Comparison of ENCODE assay signal across 24 mouse cellular contexts in the genomic region with DNA sequence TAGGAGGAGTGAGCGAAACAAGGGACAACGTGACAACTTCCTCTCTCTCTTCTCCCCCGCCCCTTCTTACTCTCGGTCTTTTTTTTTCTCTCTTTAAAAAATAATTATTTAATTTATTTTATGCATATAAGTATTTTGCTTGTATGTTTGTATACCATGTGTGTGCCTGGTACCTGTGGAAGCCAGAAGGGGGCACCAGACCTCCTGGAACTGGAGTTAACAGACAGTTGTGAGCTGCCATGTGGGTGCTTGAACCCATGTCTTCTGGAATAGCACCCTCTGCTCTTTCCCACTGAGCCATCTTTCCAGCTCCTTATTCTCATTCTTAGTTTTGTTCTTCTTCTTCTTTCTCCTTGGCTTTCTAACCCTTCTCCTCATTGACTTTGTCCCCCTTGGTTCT. TPM values are rescaled to one million over a fixed set of nuclear protein-coding genes. Genes with fewer than 3 reads are reported as not detected.
DNase-seq lines count a peak whose midpoint lies in the region; ATAC-seq and TF ChIP-seq lines count a peak whose summit lies in the region.
"Had no signal": no experiment of that assay in that cellular context is flagged by ENCODE, and none has a peak within 500 bp of the region (broad histone marks: within the 10 kb centered on the region; RNA-seq: fewer than 3 reads in every experiment).

No protein-coding gene starts in this region.

- H3K4me1 ChIP-seq in liver, embryonic 14.5 days (replicated peaks; ENCODE audit: control insufficient read depth in 2 of 2, insufficient read depth in 2 of 2, low read length in 1 of 2) = peaks cover 10 to 22% of the 10 kb centered on the region in 2 experiments
- peaks cover 33% of the 10 kb centered on the region for H3K4me1 ChIP-seq in liver, embryonic 12.5 days

- no peaks in the 10 kb centered on the region for H3K27me3 ChIP-seq in liver, embryonic 14.5 days (ENCODE audit: control insufficient read depth, insufficient read depth, low read length)
- no peaks in the 10 kb centered on the region for H3K27me3 ChIP-seq in liver, embryonic 12.5 days (replicated peaks)
- H3K27me3 ChIP-seq: liver, embryonic 15.5 days had no signal

- no peaks in the 10 kb centered on the region for H3K36me3 ChIP-seq in liver, embryonic 14.5 days (replicated peaks; ENCODE audit: control insufficient read depth, insufficient read depth, low read depth)
- no peaks in the 10 kb centered on the region for H3K36me3 ChIP-seq in liver, embryonic 12.5 days
- H3K36me3 ChIP-seq: forebrain, embryonic 10.5 days; heart, embryonic 15.5 days; hindbrain, embryonic 10.5 days; limb, embryonic 12.5 days; liver, embryonic 15.5 days had no signal

- ATAC-seq in liver, embryonic 14.5 days (ENCODE audit: insufficient read depth) = no peak
- no peak for ATAC-seq in liver, embryonic 12.5 days
- no peak for ATAC-seq in frontal cortex, adult (ENCODE audit: low TSS enrichment)

- H3K27ac ChIP-seq in gastrocnemius, adult 2 months = no peak overlapping the region
- H3K27ac ChIP-seq in liver, embryonic 14.5 days = no peak overlapping the region
- no peak overlapping the region for H3K27ac ChIP-seq in liver, embryonic 12.5 days
- H3K27ac ChIP-seq: forebrain, embryonic 10.5 days; heart, embryonic 15.5 days; hindbrain, embryonic 10.5 days; limb, embryonic 12.5 days; liver, embryonic 15.5 days had no signal

- H3K4me2 ChIP-seq in liver, embryonic 14.5 days (ENCODE audit: low read depth) = no peak overlapping the region
- H3K4me2 ChIP-seq in liver, embryonic 12.5 days = no peak overlapping the region
- H3K4me2 ChIP-seq: heart, embryonic 15.5 days; limb, embryonic 12.5 days; liver, embryonic 15.5 days had no signal

- H3K4me3 ChIP-seq in gastrocnemius, adult 2 months = no peak overlapping the region
- H3K4me3 ChIP-seq in liver, embryonic 14.5 days (ENCODE audit: insufficient read depth in 1 of 2, low read depth in 2 of 2, low read length in 2 of 2) = no peak overlapping the region
- H3K4me3 ChIP-seq in liver, embryonic 12.5 days = no peak overlapping the region
- H3K4me3 ChIP-seq: forebrain, embryonic 10.5 days; heart, embryonic 15.5 days; hindbrain, embryonic 10.5 days; limb, embryonic 12.5 days; liver, embryonic 15.5 days had no signal

- no peak for TF ChIP-seq EP300 in liver, embryonic 14.5 days (IDR thresholded peaks at IDR 0.05; ENCODE audit: low read depth)

- 72% methylated on average over 4 of the region's 4 CpGs for WGBS in liver, embryonic 14.5 days (ENCODE audit: insufficient replicate concordance)
- 71% methylated on average over 4 of the region's 4 CpGs for WGBS in liver, embryonic 12.5 days (ENCODE audit: insufficient replicate concordance)

- no peak for DNase-seq in gastrocnemius, adult 2 months
- DNase-seq in gastrocnemius, adult 8-10 months (ENCODE audit: low spot score in 2 of 2) = no peak
- no peak for DNase-seq in liver, embryonic 14.5 days (ENCODE audit: low read depth in 3 of 3, low spot score in 3 of 3)
- DNase-seq in A20 (ENCODE audit: low read depth, low spot score) = peak; percentile 24
- peak; percentile 50 for DNase-seq in R1 (ENCODE audit: low read depth, low spot score)
- no peak for DNase-seq in adrenal gland, postnatal 36 days
- DNase-seq: gastrocnemius, postnatal 10 days had no signal

- no peaks in the 10 kb centered on the region for H3K9me3 ChIP-seq in liver, embryonic 14.5 days (ENCODE audit: control insufficient read depth, low read length)
- no peaks in the 10 kb centered on the region for H3K9me3 ChIP-seq in liver, embryonic 12.5 days (replicated peaks)
- H3K9me3 ChIP-seq: forebrain, embryonic 10.5 days; heart, embryonic 15.5 days; hindbrain, embryonic 10.5 days; limb, embryonic 12.5 days; liver, embryonic 15.5 days had no signal

- intact Hi-C loops in gastrocnemius, adult 2 months (cut with DNase I) = loop anchor here (1.0 to 5.0 kb wide), 3 partner anchors 85 to 137 kb away; partner anchors contain the start of genes Cox5a and Fam219b

- TF ChIP-seq CTCF in gastrocnemius, adult 2 months (IDR thresholded peaks at IDR 0.05) = peak; percentile 22; the same call in 1 of the 2 replicates
- peak; percentile 51 for TF ChIP-seq CTCF in liver, embryonic 14.5 days (IDR thresholded peaks at IDR 0.05; ENCODE audit: low read depth)

- H3K9ac ChIP-seq in liver, embryonic 14.5 days (replicated peaks) = no peak overlapping the region
- H3K9ac ChIP-seq in liver, embryonic 12.5 days = no peak overlapping the region
- H3K9ac ChIP-seq: forebrain, postnatal 0 days; heart, embryonic 15.5 days; limb, embryonic 12.5 days; liver, embryonic 15.5 days had no signal

RNA-seq across cellular contexts. Expression of gene Csk, which starts 5.5 kb away (rescaled TPM):
- total RNA-seq in gastrocnemius, adult 2 months (2021) = 10 to 100 TPM in 1 of 2 experiments, 1 to 10 TPM in 1; 7.1 to 14.0 TPM
- 10 to 100 TPM in 1 of 4 experiments, 1 to 10 TPM in 3; 8.0 to 10.5 (median 8.8) TPM for total RNA-seq in gastrocnemius, adult 8-10 months (2022)
- polyA plus RNA-seq in liver, embryonic 14.5 days (2012; rRNA removed) = 22.7 and 26.3 TPM in 2 replicates
- 11.1 and 13.8 TPM in 2 replicates for polyA plus RNA-seq in liver, embryonic 14.5 days (2014; fragmentation: Nextera tagmentation; extraction: Ambion mirVana)
- polyA plus RNA-seq in liver, embryonic 12.5 days (2016; fragmentation: Nextera tagmentation; extraction: Ambion mirVana) = 27.0 and 27.8 TPM in 2 replicates
- 10 to 100 TPM; 61.9 to 92.6 TPM for total RNA-seq in adrenal gland, postnatal 36 days (2021)

RNA-seq across cellular contexts. Expression of gene Cyp1a2, which starts 24.5 kb away (rescaled TPM):
- not detected for total RNA-seq in gastrocnemius, adult 2 months (2021)
- total RNA-seq in gastrocnemius, adult 8-10 months (2022) = not detected
- 0.06 and 0.11 TPM in 2 replicates for polyA plus RNA-seq in liver, embryonic 14.5 days (2012; rRNA removed)
- polyA plus RNA-seq in liver, embryonic 14.5 days (2014; fragmentation: Nextera tagmentation; extraction: Ambion mirVana) = 0.11 and 0.18 TPM in 2 replicates
- polyA plus RNA-seq in liver, embryonic 12.5 days (2016; fragmentation: Nextera tagmentation; extraction: Ambion mirVana) = not detected in 2 replicates
- total RNA-seq in adrenal gland, postnatal 36 days (2021) = under 1 TPM in 1 of 2 experiments, not detected in 1; 0.40 TPM
- total RNA-seq: forebrain, postnatal 0 days; heart, adult 18-20 months; layer of hippocampus, postnatal 14 days; left cerebral cortex, postnatal 10 days had no signal
- polyA plus RNA-seq: cerebellum, adult 2 months; forebrain, embryonic 10.5 days; forebrain, postnatal 0 days; heart, embryonic 15.5 days; hindbrain, embryonic 10.5 days; inflammation-experienced regulatory T-cells, adult 6 months; kidney, embryonic 14.5 days; limb, embryonic 12.5 days; neural tube, embryonic 11.5 days; small intestine, adult 2 months had no signal

RNA-seq across cellular contexts. Expression of gene Cyp1a1, which starts 28.8 kb away (rescaled TPM):
- under 1 TPM; 0.36 to 0.53 TPM for total RNA-seq in gastrocnemius, adult 2 months (2021)
- under 1 TPM; 0.41 to 0.60 (median 0.52) TPM for total RNA-seq in gastrocnemius, adult 8-10 months (2022)
- 0.13 and 0.15 TPM in 2 replicates for polyA plus RNA-seq in liver, embryonic 14.5 days (2012; rRNA removed)
- polyA plus RNA-seq in liver, embryonic 14.5 days (2014; fragmentation: Nextera tagmentation; extraction: Ambion mirVana) = not detected in 2 replicates
- 0.16 and 0.19 TPM in 2 replicates for polyA plus RNA-seq in liver, embryonic 12.5 days (2016; fragmentation: Nextera tagmentation; extraction: Ambion mirVana)
- under 1 TPM in 1 of 2 experiments, not detected in 1; 0.13 TPM for total RNA-seq in adrenal gland, postnatal 36 days (2021)
- polyA plus RNA-seq: heart, embryonic 15.5 days; hindbrain, embryonic 10.5 days; limb, embryonic 12.5 days; neural tube, embryonic 11.5 days had no signal

RNA-seq across cellular contexts. Expression of gene Lman1l, which starts 38.4 kb away (rescaled TPM):
- not detected for total RNA-seq in gastrocnemius, adult 2 months (2021)
- not detected for total RNA-seq in gastrocnemius, adult 8-10 months (2022)
- not detected in 2 replicates for polyA plus RNA-seq in liver, embryonic 14.5 days (2012; rRNA removed)
- not detected in 2 replicates for polyA plus RNA-seq in liver, embryonic 14.5 days (2014; fragmentation: Nextera tagmentation; extraction: Ambion mirVana)
- not detected in 2 replicates for polyA plus RNA-seq in liver, embryonic 12.5 days (2016; fragmentation: Nextera tagmentation; extraction: Ambion mirVana)
- not detected for total RNA-seq in adrenal gland, postnatal 36 days (2021)
- total RNA-seq: adrenal gland, postnatal 4 days; forebrain, postnatal 0 days; gastrocnemius, postnatal 10 days; layer of hippocampus, postnatal 14 days; left cerebral cortex, postnatal 10 days had no signal
- polyA plus RNA-seq: cerebellum, adult 2 months; forebrain, embryonic 10.5 days; forebrain, postnatal 0 days; heart, embryonic 15.5 days; hindbrain, embryonic 10.5 days; kidney, embryonic 14.5 days; limb, embryonic 12.5 days; liver, embryonic 15.5 days; neural tube, embryonic 11.5 days; small intestine, adult 2 months had no signal

RNA-seq across cellular contexts. Expression of gene Edc3, which starts 49.4 kb away (rescaled TPM):
- 1 to 10 TPM; 5.9 to 6.6 TPM for total RNA-seq in gastrocnemius, adult 2 months (2021)
- total RNA-seq in gastrocnemius, adult 8-10 months (2022) = 1 to 10 TPM; 4.8 to 6.7 (median 6.3) TPM
- polyA plus RNA-seq in liver, embryonic 14.5 days (2012; rRNA removed) = 6.9 and 7.2 TPM in 2 replicates
- 10.3 and 12.8 TPM in 2 replicates for polyA plus RNA-seq in liver, embryonic 14.5 days (2014; fragmentation: Nextera tagmentation; extraction: Ambion mirVana)
- polyA plus RNA-seq in liver, embryonic 12.5 days (2016; fragmentation: Nextera tagmentation; extraction: Ambion mirVana) = 21.2 and 22.2 TPM in 2 replicates
- total RNA-seq in adrenal gland, postnatal 36 days (2021) = 1 to 10 TPM; 8.5 to 9.9 TPM

Comparison
In these comparisons a context has a peak if more than half of its experiments do, and no peak if none do; other contexts are left out.
1. DNase-seq: peak in A20 (single experiment) and R1 (single experiment); none in gastrocnemius, adult 2 months (single experiment), gastrocnemius, adult 8-10 months (0 of 2), liver, embryonic 14.5 days (0 of 3) and adrenal gland, postnatal 36 days (0 of 2).
2. RNA of gene Csk, which starts 5.5 kb away (total RNA-seq): 61.9 to 92.6 TPM in adrenal gland, postnatal 36 days; 7.1 to 14.0 TPM in gastrocnemius, adult 2 months and 8.0 to 10.5 TPM in gastrocnemius, adult 8-10 months; every median in the first group is over 4 times any median in the second.